Comparison of ENCODE assay signal across 21 mouse cellular contexts in genomic region chr4:137991240-137991639, GRCm38 (mm10). TPM values are rescaled to one million over a fixed set of nuclear protein-coding genes. Genes with fewer than 3 reads are reported as not detected.
DNase-seq lines count a peak whose midpoint lies in the region; ATAC-seq and TF ChIP-seq lines count a peak whose summit lies in the region.
"Had no signal": no experiment of that assay in that cellular context is flagged by ENCODE, and none has a peak within 500 bp of the region (broad histone marks: within the 10 kb centered on the region; RNA-seq: fewer than 3 reads in every experiment).

No protein-coding gene starts in this region.

- no peak for DNase-seq in kidney, adult 11 months
- no peak for DNase-seq in testis, postnatal 14 days (ENCODE audit: low spot score)
- DNase-seq: adrenal gland, adult 8-10 months; adrenal gland, postnatal 14 days; adrenal gland, postnatal 36 days; cerebellum, adult 11-12 months; cerebellum, adult 2 months; cerebellum, adult 9-10 months; cerebellum, postnatal 10 days; cerebellum, postnatal 25 days had no signal

- peaks cover 4% of the 10 kb centered on the region for H3K36me3 ChIP-seq in kidney, embryonic 15.5 days
- H3K36me3 ChIP-seq in testis, adult 2 months (ENCODE audit: control insufficient read depth, insufficient read depth, low read length) = peaks cover 1% of the 10 kb centered on the region

- 48% methylated on average over 7 of the region's 7 CpGs for WGBS in kidney, embryonic 15.5 days

- H3K9me3 ChIP-seq in kidney, embryonic 15.5 days (replicated peaks) = no peaks in the 10 kb centered on the region
- H3K9me3 ChIP-seq: embryonic facial prominence, embryonic 10.5 days; embryonic facial prominence, embryonic 12.5 days; forebrain, embryonic 10.5 days; forebrain, embryonic 12.5 days had no signal

- H3K4me2 ChIP-seq in kidney, embryonic 15.5 days = no peak overlapping the region
- H3K4me2 ChIP-seq: embryonic facial prominence, embryonic 12.5 days; forebrain, embryonic 12.5 days had no signal

- H3K4me3 ChIP-seq in kidney, embryonic 15.5 days (replicated peaks) = no peak overlapping the region
- peak overlapping the region; percentile 5; the same call in 1 of the 2 replicates for H3K4me3 ChIP-seq in testis, adult 2 months (ENCODE audit: control insufficient read depth, low read depth, low read length)
- H3K4me3 ChIP-seq: embryonic facial prominence, embryonic 10.5 days; embryonic facial prominence, embryonic 12.5 days; forebrain, embryonic 10.5 days; forebrain, embryonic 12.5 days had no signal

- H3K9ac ChIP-seq in kidney, embryonic 15.5 days = no peak overlapping the region
- H3K9ac ChIP-seq: embryonic facial prominence, embryonic 12.5 days; forebrain, embryonic 12.5 days had no signal

- peaks cover 38% of the 10 kb centered on the region for H3K4me1 ChIP-seq in kidney, embryonic 15.5 days
- no peaks in the 10 kb centered on the region; the same call in none of the 2 replicates for H3K4me1 ChIP-seq in testis, adult 2 months (ENCODE audit: control insufficient read depth, insufficient read depth, low read length)

- no peak for TF ChIP-seq CTCF in testis, adult 2 months (IDR thresholded peaks at IDR 0.05; ENCODE audit: control insufficient read depth, insufficient read depth, insufficient replicate concordance, low read depth, low read length)

- TF ChIP-seq POLR2A in testis, adult 2 months (IDR thresholded peaks at IDR 0.05; ENCODE audit: control insufficient read depth, low read depth, low read length) = no peak

- no peak for ATAC-seq in kidney, embryonic 15.5 days (replicated peaks; ENCODE audit: low FRiP score)
- no peak for ATAC-seq in erythroid progenitor cell, adult 5-6 weeks (replicated peaks; ENCODE audit: low FRiP score, poor library complexity, severe bottlenecking)
- ATAC-seq: activated CD4-positive, CD25-positive, alpha-beta regulatory T cell, adult 4 months; forebrain, embryonic 14.5 days; forebrain, embryonic 16.5 days; Patski had no signal

- no peaks in the 10 kb centered on the region for H3K27me3 ChIP-seq in kidney, embryonic 15.5 days
- H3K27me3 ChIP-seq in testis, adult 2 months (ENCODE audit: control insufficient read depth, insufficient read depth, low read length) = no peaks in the 10 kb centered on the region
- H3K27me3 ChIP-seq: Patski had no signal

- H3K27ac ChIP-seq in kidney, embryonic 15.5 days = peak overlapping the region; percentile 37; the same call in 1 of the 2 replicates
- no peak overlapping the region for H3K27ac ChIP-seq in testis, adult 2 months (ENCODE audit: control insufficient read depth, insufficient read depth, low read depth, low read length)
- H3K27ac ChIP-seq: embryonic facial prominence, embryonic 10.5 days; embryonic facial prominence, embryonic 12.5 days; forebrain, embryonic 10.5 days; forebrain, embryonic 12.5 days had no signal

RNA-seq across cellular contexts. Expression of gene Eif4g3, which starts 1.6 kb away (rescaled TPM):
- polyA plus RNA-seq in kidney, embryonic 15.5 days (2015; fragmentation: Nextera tagmentation; extraction: Ambion mirVana) = 38.6 and 40.0 TPM in 2 replicates
- 251 and 280 TPM in 2 replicates for polyA plus RNA-seq in testis, adult 2 months (2012; rRNA removed)
- total RNA-seq in erythroid progenitor cell, adult 5-6 weeks (2015; ENCODE audit: low replicate concordance) = 23.1 and 29.8 TPM in 2 replicates
- 11.7 and 12.1 TPM in 2 replicates for total RNA-seq in erythroid progenitor cell, adult 5-6 weeks (2017; ENCODE audit: low replicate concordance)
